Mouse (Mus musculus) lung, postnatal 10 days (tissue): ENCODE data around the gene Ranbp10.

Experiments used
- DNase-seq: peaks from one replicate; pipeline ENCODE4 v3.0.0; 2021

The Ranbp10 gene

GRCm38 (mm10) chr8:105780298-105780697 is 46.9 kb downstream of the Ranbp10 start:
- DNase-seq = no peak

- no peak for DNase-seq
These were observed 49.3 kb downstream of the Ranbp10 start for GRCm38 (mm10) chr8:105777833-105778232.

GRCm38 (mm10) chr8:105774498-105774897 is 52.7 kb downstream of the Ranbp10 start:
- no peak for DNase-seq

- no peak for DNase-seq
These were observed 53.7 kb downstream of the Ranbp10 start for GRCm38 (mm10) chr8:105773441-105773861.

GRCm38 (mm10) chr8:105771398-105772175 is 55.6 kb downstream of the Ranbp10 start:
- no peak for DNase-seq

- peak; percentile 43 for DNase-seq
These were observed 56.5 kb downstream of the Ranbp10 start for GRCm38 (mm10) chr8:105770609-105771008.

GRCm38 (mm10) chr8:105768485-105769257 is 58.5 kb downstream of the Ranbp10 start:
- DNase-seq = no peak

GRCm38 (mm10) chr8:105758277-105759108 is 68.7 kb downstream of the Ranbp10 start, which contains the start of gene Gfod2:
Gene Gfod2 (minus strand): TSS chr8:105758664.
- DNase-seq = peak; percentile 99

GRCm38 (mm10) chr8:105757796-105758276 is 69.3 kb downstream of the Ranbp10 start:
- DNase-seq = no peak

- DNase-seq = no peak
These were observed 72.5 kb downstream of the Ranbp10 start for GRCm38 (mm10) chr8:105754688-105755087.

- DNase-seq = no peak
These were observed 73.2 kb downstream of the Ranbp10 start for GRCm38 (mm10) chr8:105753916-105754315.

- DNase-seq = peak; percentile 92
These were observed 76.5 kb downstream of the Ranbp10 start for GRCm38 (mm10) chr8:105750606-105751005.

- no peak for DNase-seq
These were observed 83.8 kb downstream of the Ranbp10 start for GRCm38 (mm10) chr8:105743301-105743700.

- no peak for DNase-seq
These were observed 87.9 kb downstream of the Ranbp10 start for GRCm38 (mm10) chr8:105739216-105739615.

- no peak for DNase-seq
These were observed 95.0 kb downstream of the Ranbp10 start for GRCm38 (mm10) chr8:105732186-105732585.

- DNase-seq = peak; percentile 80
These were observed 99.6 kb downstream of the Ranbp10 start for GRCm38 (mm10) chr8:105727397-105728124.

GRCm38 (mm10) chr8:105725726-105726125 is 101.4 kb downstream of the Ranbp10 start:
- DNase-seq = no peak

- no peak for DNase-seq
These were observed 104.3 kb downstream of the Ranbp10 start for GRCm38 (mm10) chr8:105722861-105723260.

GRCm38 (mm10) chr8:105719637-105720036 is 107.5 kb downstream of the Ranbp10 start:
- DNase-seq = no peak
